Mouse (Mus musculus): ENCODE results near the gene Ccdc82. TPM values are rescaled to one million over a fixed set of nuclear protein-coding genes. Genes with fewer than 3 reads are reported as not detected.
A peak's percentile ranks its signal among the peaks of the same experiment; 100 is the strongest.

The Ccdc82 gene
- total and polyA plus RNA-seq, 3 experiments: 9.5 to 11.9 (median 11.3) TPM

DNA sequence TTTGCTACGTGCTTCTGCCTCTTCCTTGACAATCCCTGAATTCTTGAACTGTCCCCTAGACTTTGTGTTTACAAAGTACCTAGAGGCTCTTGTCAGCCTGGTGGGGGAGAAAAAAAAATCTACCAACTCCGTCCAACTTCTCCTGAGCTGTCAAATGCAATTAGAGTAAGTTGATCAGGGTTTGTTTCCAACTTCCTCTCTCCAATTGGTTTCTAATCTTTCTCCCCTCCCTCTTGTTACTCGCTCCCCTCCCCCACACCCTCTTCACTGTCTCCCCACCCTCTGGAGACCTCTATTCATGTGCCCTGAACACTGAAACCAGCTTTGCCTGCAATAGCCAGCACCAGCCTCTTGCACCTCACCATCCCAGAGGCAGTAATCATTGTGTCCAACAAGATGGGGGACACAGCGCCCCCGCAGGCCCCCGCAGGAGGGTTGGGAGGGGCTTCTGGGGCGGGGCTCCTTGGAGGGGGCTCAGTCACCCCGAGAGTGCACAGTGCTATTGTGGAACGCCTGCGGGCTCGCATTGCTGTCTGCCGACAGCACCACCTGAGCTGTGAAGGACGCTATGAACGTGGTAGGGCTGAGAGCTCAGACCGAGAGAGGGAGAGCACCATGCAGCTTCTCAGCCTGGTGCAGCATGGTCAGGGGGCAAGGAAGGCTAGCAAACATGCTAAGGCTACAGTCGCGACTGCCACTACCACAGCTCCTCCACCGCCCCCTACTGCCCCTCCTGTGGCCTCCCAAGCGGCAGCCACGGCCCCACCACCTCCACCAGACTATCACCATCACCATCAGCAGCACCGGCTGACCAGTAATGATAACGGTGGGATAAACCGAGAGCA is 51.1 kb downstream of the Ccdc82 start, which contains the start of gene Maml2:
Maml2 (plus strand) TSS at position 290 of the 845 bp plus-strand sequence.
- TF ChIP-seq KAT2A (IDR thresholded peaks at IDR 0.05; ENCODE audit: insufficient replicate concordance, low read length) (no peak), GABPA (IDR thresholded peaks at IDR 0.05; ENCODE audit: insufficient replicate concordance, low read depth, low read length) (no peak), ZMIZ1 (IDR thresholded peaks at IDR 0.05; ENCODE audit: low read depth, low read length) (0 out of 2 replicates have a peak, but pooled peaks have one; percentile 12), MAFK (IDR thresholded peaks at IDR 0.05; ENCODE audit: insufficient replicate concordance, low read length) (0 out of 2 replicates have a peak, but pooled peaks have one; percentile 28), NELFE (IDR thresholded peaks at IDR 0.05; ENCODE audit: low read depth, low read length) (peak; percentile 29; the same call in 1 of the 2 replicates), MEF2A (IDR thresholded peaks at IDR 0.05; ENCODE audit: borderline replicate concordance, low read depth, low read length) (no peak), ZKSCAN1 (IDR thresholded peaks at IDR 0.05; ENCODE audit: borderline replicate concordance, low read depth, low read length) (no peak), TBP (conservative IDR thresholded peaks at IDR 0.05; ENCODE audit: low read depth, low read length) (0 out of 2 replicates have a peak, but pooled peaks have one; percentile 34), USF2 (conservative IDR thresholded peaks at IDR 0.05; ENCODE audit: low read depth, low read length) (no peak), MXI1 (IDR thresholded peaks at IDR 0.05; ENCODE audit: low read depth, low read length) (peak; percentile 61; the same call in 1 of the 2 replicates), CHD1 (IDR thresholded peaks at IDR 0.05; ENCODE audit: low read depth, low read length) (no peak), TCF12 (IDR thresholded peaks at IDR 0.05; ENCODE audit: low read depth, low read length) (peak; percentile 42; the same call in 1 of the 2 replicates), POLR2AphosphoS2 (IDR thresholded peaks at IDR 0.05; ENCODE audit: low read depth, low read length) (no peak), SIN3A (IDR thresholded peaks at IDR 0.05; ENCODE audit: low read length) (no peak; the same call in 1 of the 2 replicates), PAX5 (IDR thresholded peaks at IDR 0.05; ENCODE audit: low read length) (no peak), HCFC1 (IDR thresholded peaks at IDR 0.05; ENCODE audit: low read depth, low read length) (no peak), ZC3H11A (IDR thresholded peaks at IDR 0.05; ENCODE audit: low read depth, low read length) (no peak), RCOR1 (conservative IDR thresholded peaks at IDR 0.05; ENCODE audit: low read depth, low read length) (no peak), UBTF (IDR thresholded peaks at IDR 0.05; ENCODE audit: low read depth, low read length) (peak; percentile 82; the same call in 1 of the 2 replicates), POLR2A (IDR thresholded peaks at IDR 0.05; ENCODE audit: low read depth, low read length) (no peak), JUN (IDR thresholded peaks at IDR 0.05; ENCODE audit: insufficient read depth, low read depth, low read length) (no peak), IRF4 (IDR thresholded peaks at IDR 0.05; ENCODE audit: low read depth, low read length) (no peak; the same call in 1 of the 2 replicates), EP300 (IDR thresholded peaks at IDR 0.05; ENCODE audit: low read length) (no peak), MAX (IDR thresholded peaks at IDR 0.05; ENCODE audit: low read length) (no peak; the same call in 1 of the 2 replicates), CHD2 (IDR thresholded peaks at IDR 0.05; ENCODE audit: low read length) (peak; percentile 31; the same call in 1 of the 2 replicates), MYC (IDR thresholded peaks at IDR 0.05; ENCODE audit: low read depth, low read length) (0 out of 2 replicates have a peak, but pooled peaks have one; percentile 19), ELF1 (IDR thresholded peaks at IDR 0.05; ENCODE audit: low read depth, low read length) (no peak), USF1 (IDR thresholded peaks at IDR 0.05; ENCODE audit: low read depth, low read length) (no peak), CTCF (conservative IDR thresholded peaks at IDR 0.05 in 1 of 2, IDR thresholded peaks at IDR 0.05 in 1 of 2; ENCODE audit: low read depth in 2 of 2, low read length in 2 of 2) (peak in 1 of 2 experiments; percentile 42; a peak in 2 of 4 replicates), ETS1 (conservative IDR thresholded peaks at IDR 0.05; ENCODE audit: low read depth, low read length) (no peak), RAD21 (IDR thresholded peaks at IDR 0.05; ENCODE audit: low read depth, low read length) (no peak; the same call in none of the 2 replicates), E2F4 (IDR thresholded peaks at IDR 0.05; ENCODE audit: insufficient replicate concordance, low read depth, low read length) (no peak), JUND (conservative IDR thresholded peaks at IDR 0.05; ENCODE audit: low read depth, low read length) (no peak), BHLHE40 (IDR thresholded peaks at IDR 0.05; ENCODE audit: low read depth, low read length) (no peak), MAZ (IDR thresholded peaks at IDR 0.05; ENCODE audit: low read depth, low read length) (peak; percentile 54), NRF1 (IDR thresholded peaks at IDR 0.05; ENCODE audit: low read depth, low read length) (no peak), ZNF384 (IDR thresholded peaks at IDR 0.05; ENCODE audit: low read depth, low read length) (no peak; the same call in 1 of the 2 replicates), SMC3 (IDR thresholded peaks at IDR 0.05; ENCODE audit: low read depth, low read length) (peak; percentile 11; the same call in 1 of the 2 replicates)
- in situ Hi-C loops (cut with MboI; ENCODE audit: low pct_ligation_motif_present, low pct_unique_long_range_greater_than_20kb, low sequenced_read_pairs) (no loop called here), dilution Hi-C loops (cut with MboI; ENCODE audit: extremely low pct_ligation_motif_present, extremely low pct_unique_long_range_greater_than_20kb, low sequenced_read_pairs) (no loop called here)
- peak; percentile 75 for DNase-seq (ENCODE audit: extremely low read depth)
- Histone ChIP-seq H3K9ac (ENCODE audit: insufficient read depth, low read depth) (peak within 1 kb of the TSS; percentile 91), H3K4me3 (replicated peaks in 1 of 3; ENCODE audit: low read depth in 2 of 3, low read length in 2 of 3, poor library complexity in 1 of 3) (peak within 1 kb of the TSS; percentile 64 to 89 (median 77)), H3K27me3 (replicated peaks) (no peaks in the 10 kb centered on the region), H3K36me3 (replicated peaks in 1 of 2; ENCODE audit: control insufficient read depth in 1 of 2, insufficient read depth in 1 of 2, low read length in 1 of 2) (no peaks in the 10 kb centered on the region), H3K4me1 (ENCODE audit: control insufficient read depth in 1 of 2, insufficient read depth in 2 of 2) (peaks cover 2 to 47% of the 10 kb centered on the region in 2 experiments; a peak in 3 of 4 replicates), H3K79me2 (replicated peaks; ENCODE audit: control insufficient read depth, extremely low read depth, insufficient read depth, poor library complexity, severe bottlenecking) (peaks cover 35% of the 10 kb centered on the region), H3K27ac (ENCODE audit: insufficient read depth, low read depth) (peak within 1 kb of the TSS; percentile 93), H3K4me2 (ENCODE audit: insufficient read depth, low read depth, poor library complexity, severe bottlenecking) (peak within 1 kb of the TSS; percentile 97), H3K9me3 (replicated peaks; ENCODE audit: low read length) (no peaks in the 10 kb centered on the region)
